Mouse (Mus musculus) liver, adult 2 months (tissue): ENCODE measurements at regions not wholly inside any gene's neighbourhood (a gene's known extent, or its start where the extent isn't known, plus 50 kb on each side); places are given as distances from the start of the nearest gene placed in this dataset.

Experiments
- CTCF ChIP-seq: fragments of 200-500 bp; IDR thresholded peaks from 2 replicates; pipeline ENCODE4 v1.5.1; 2011; ENCODE audit warnings: low read depth, low read length, control low read depth
- POLR2A ChIP-seq: fragments of 200-500 bp; IDR thresholded peaks from 2 replicates; pipeline ENCODE4 v1.6.1; 2011; ENCODE audit warnings: low read length, control low read depth; ENCODE audit not compliant: insufficient read depth; ENCODE audit errors: extremely low read depth

DNA sequence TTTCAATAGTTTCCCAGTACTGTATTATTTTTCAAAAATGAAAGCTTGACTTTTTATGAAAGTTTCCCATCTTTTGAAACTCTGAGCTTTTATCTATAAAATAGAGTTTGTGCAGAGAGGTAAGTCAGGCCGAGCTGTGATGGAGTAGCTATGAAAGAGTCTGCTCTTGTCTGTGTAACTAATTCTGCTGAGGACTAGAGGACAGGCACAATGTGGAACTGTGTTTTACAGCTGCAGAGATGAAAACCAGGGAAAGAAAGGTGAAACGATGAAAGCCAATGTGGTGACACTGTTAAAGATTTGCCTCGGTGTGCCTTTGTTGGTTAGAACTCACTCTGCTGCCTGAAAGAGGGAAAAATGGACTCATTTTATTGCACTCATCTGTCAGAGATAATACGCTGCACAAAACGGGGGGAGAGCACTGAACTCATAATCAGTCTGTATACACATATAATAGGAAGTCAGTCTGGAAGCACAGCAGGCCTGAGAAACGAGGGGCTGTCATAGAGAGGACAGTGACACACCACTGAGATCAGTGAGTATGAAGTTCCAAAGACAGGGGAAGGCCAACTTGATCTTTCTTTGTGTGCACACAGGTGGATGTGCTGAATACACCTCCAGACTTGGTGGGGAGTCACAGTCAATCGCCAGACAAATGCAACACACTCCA, 373.9 kb downstream of the Nova1 start:
- TF ChIP-seq POLR2A (no peak), CTCF (no peak)
